Mouse (Mus musculus): ENCODE data around the gene Rbm38. TPM values are rescaled to one million over a fixed set of nuclear protein-coding genes. Genes with fewer than 3 reads are reported as not detected.
A peak's percentile ranks its signal among the peaks of the same experiment; 100 is the strongest.

The Rbm38 gene
- polyA plus RNA-seq, 1 experiment from 2014 or later, result 25.8 TPM

GRCm38 (mm10) chr2:173063219-173063618 is 42.9 kb downstream of the Rbm38 start:
- WGBS, result 60% methylated on average over 1 of the region's 1 CpGs
- Histone ChIP-seq H3K4me3 (no peak overlapping the region), H3K9ac (no peak overlapping the region), H3K36me3 (no peaks in the 10 kb centered on the region), H3K4me1 (peaks cover 4% of the 10 kb centered on the region), H3K9me3 (peaks cover 1% of the 10 kb centered on the region; the same call in 1 of the 2 replicates), H3K27ac (no peak overlapping the region), H3K27me3 (no peaks in the 10 kb centered on the region), H3K4me2 (no peak overlapping the region)
- ATAC-seq (ENCODE audit: insufficient number of reproducible peaks, insufficient read depth, low FRiP score, low TSS enrichment, low read depth), result no peak

- ATAC-seq (ENCODE audit: insufficient number of reproducible peaks, insufficient read depth, low FRiP score, low TSS enrichment, low read depth), result no peak
- Histone ChIP-seq H3K4me3 (no peak overlapping the region), H3K27me3 (no peaks in the 10 kb centered on the region), H3K27ac (no peak overlapping the region), H3K4me2 (no peak overlapping the region), H3K36me3 (no peaks in the 10 kb centered on the region), H3K9me3 (peaks cover 6% of the 10 kb centered on the region), H3K4me1 (no peaks in the 10 kb centered on the region), H3K9ac (no peak overlapping the region)
- WGBS, result 87% methylated on average over 2 of the region's 2 CpGs
These were observed 44.6 kb downstream of the Rbm38 start for GRCm38 (mm10) chr2:173064864-173065263.

- Histone ChIP-seq H3K36me3 (no peaks in the 10 kb centered on the region), H3K4me3 (no peak overlapping the region), H3K4me1 (no peaks in the 10 kb centered on the region), H3K4me2 (no peak overlapping the region), H3K27me3 (no peaks in the 10 kb centered on the region), H3K27ac (no peak overlapping the region), H3K9me3 (peaks cover 6% of the 10 kb centered on the region), H3K9ac (no peak overlapping the region)
- 87% methylated on average over 7 of the region's 7 CpGs for WGBS
- ATAC-seq (ENCODE audit: insufficient number of reproducible peaks, insufficient read depth, low FRiP score, low TSS enrichment, low read depth), result no peak
These were observed 52.6 kb downstream of the Rbm38 start for GRCm38 (mm10) chr2:173072948-173073347.

GRCm38 (mm10) chr2:173073666-173074065 is 53.4 kb downstream of the Rbm38 start:
- Histone ChIP-seq H3K4me2 (no peak overlapping the region), H3K27me3 (no peaks in the 10 kb centered on the region), H3K4me3 (no peak overlapping the region), H3K9me3 (peaks cover under 1% of the 10 kb centered on the region; the same call in 1 of the 2 replicates), H3K36me3 (no peaks in the 10 kb centered on the region), H3K9ac (no peak overlapping the region), H3K27ac (no peak overlapping the region), H3K4me1 (no peaks in the 10 kb centered on the region)
- no peak for ATAC-seq (ENCODE audit: insufficient number of reproducible peaks, insufficient read depth, low FRiP score, low TSS enrichment, low read depth)
- 64% methylated on average over 5 of the region's 5 CpGs for WGBS

- H3K9me3 ChIP-seq, result no peaks in the 10 kb centered on the region
- no peaks in the 10 kb centered on the region for H3K27me3 ChIP-seq
- H3K9ac ChIP-seq, result no peak overlapping the region
- H3K4me1 ChIP-seq, result peaks cover 5% of the 10 kb centered on the region; the same call in 1 of the 2 replicates
- no peak overlapping the region for H3K4me3 ChIP-seq
- H3K36me3 ChIP-seq, result no peaks in the 10 kb centered on the region
- H3K27ac ChIP-seq, result no peak overlapping the region
- no peak overlapping the region for H3K4me2 ChIP-seq
- no peak for ATAC-seq (ENCODE audit: insufficient number of reproducible peaks, insufficient read depth, low FRiP score, low TSS enrichment, low read depth)
- WGBS, result 66% methylated on average over 9 of the region's 9 CpGs
These were observed 56.6 kb downstream of the Rbm38 start for GRCm38 (mm10) chr2:173076921-173077320.

- Histone ChIP-seq H3K9me3 (no peaks in the 10 kb centered on the region), H3K4me3 (no peak overlapping the region), H3K4me1 (peaks cover 12% of the 10 kb centered on the region), H3K27me3 (no peaks in the 10 kb centered on the region), H3K4me2 (no peak overlapping the region), H3K36me3 (no peaks in the 10 kb centered on the region), H3K9ac (no peak overlapping the region), H3K27ac (no peak overlapping the region)
- ATAC-seq (ENCODE audit: insufficient number of reproducible peaks, insufficient read depth, low FRiP score, low TSS enrichment, low read depth), result no peak
- WGBS, result 45% methylated on average over 10 of the region's 10 CpGs
These were observed 59.7 kb downstream of the Rbm38 start for GRCm38 (mm10) chr2:173079766-173080549.

DNA sequence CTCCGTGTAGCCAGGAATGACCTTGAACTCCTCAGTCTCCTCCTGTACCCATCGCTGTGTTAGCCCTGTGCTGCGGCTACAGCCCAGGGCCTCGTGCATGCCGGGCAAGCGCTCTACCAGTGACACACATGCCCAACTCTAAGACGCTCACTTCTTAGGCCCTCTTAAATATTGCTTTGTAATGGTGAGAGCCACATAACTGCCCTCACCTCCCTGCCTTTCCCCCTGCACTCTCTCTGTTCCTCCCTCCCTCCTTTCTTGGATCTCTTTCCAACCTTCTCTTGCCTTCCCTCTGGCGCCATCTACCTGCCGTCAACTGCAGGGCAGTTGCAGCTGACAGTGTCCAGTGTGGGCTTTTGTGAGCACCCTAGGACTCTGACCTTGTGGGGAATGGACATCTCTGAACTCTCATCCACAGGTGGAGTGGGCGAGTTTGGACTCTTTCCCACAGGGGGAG is 60.5 kb downstream of the Rbm38 start:
- no peak overlapping the region for H3K9ac ChIP-seq
- no peak overlapping the region for H3K4me3 ChIP-seq
- 29% methylated on average over 10 of the region's 10 CpGs for WGBS
- H3K4me1 ChIP-seq, result peaks cover 12% of the 10 kb centered on the region
- H3K27me3 ChIP-seq, result no peaks in the 10 kb centered on the region
- H3K27ac ChIP-seq, result no peak overlapping the region
- peak; percentile 28; the same call in 1 of the 2 replicates for ATAC-seq (ENCODE audit: insufficient number of reproducible peaks, insufficient read depth, low FRiP score, low TSS enrichment, low read depth)
- no peak overlapping the region for H3K4me2 ChIP-seq
- H3K9me3 ChIP-seq, result no peaks in the 10 kb centered on the region
- no peaks in the 10 kb centered on the region for H3K36me3 ChIP-seq

GRCm38 (mm10) chr2:173082706-173083105 is 62.4 kb downstream of the Rbm38 start:
- 83% methylated on average over 3 of the region's 3 CpGs for WGBS
- Histone ChIP-seq H3K4me1 (peaks cover 12% of the 10 kb centered on the region), H3K9me3 (no peaks in the 10 kb centered on the region), H3K4me3 (no peak overlapping the region), H3K36me3 (no peaks in the 10 kb centered on the region), H3K9ac (no peak overlapping the region), H3K27ac (no peak overlapping the region), H3K4me2 (no peak overlapping the region), H3K27me3 (no peaks in the 10 kb centered on the region)
- ATAC-seq (ENCODE audit: insufficient number of reproducible peaks, insufficient read depth, low FRiP score, low TSS enrichment, low read depth), result no peak

- H3K27me3 ChIP-seq, result no peaks in the 10 kb centered on the region
- peaks cover 12% of the 10 kb centered on the region for H3K4me1 ChIP-seq
- H3K9me3 ChIP-seq, result no peaks in the 10 kb centered on the region
- H3K4me2 ChIP-seq, result no peak overlapping the region; the same call in 1 of the 2 replicates
- no peak overlapping the region for H3K27ac ChIP-seq
- no peak for ATAC-seq (ENCODE audit: insufficient number of reproducible peaks, insufficient read depth, low FRiP score, low TSS enrichment, low read depth)
- H3K9ac ChIP-seq, result no peak overlapping the region
- WGBS, result 78% methylated on average over 9 of the region's 9 CpGs
- H3K4me3 ChIP-seq, result no peak overlapping the region
- H3K36me3 ChIP-seq, result no peaks in the 10 kb centered on the region
These were observed 62.8 kb downstream of the Rbm38 start for GRCm38 (mm10) chr2:173083106-173083505.

GRCm38 (mm10) chr2:173083712-173084475 is 63.6 kb downstream of the Rbm38 start:
- Histone ChIP-seq H3K4me1 (peaks cover 12% of the 10 kb centered on the region), H3K27me3 (no peaks in the 10 kb centered on the region), H3K4me2 (peak overlapping the region; percentile 41), H3K36me3 (no peaks in the 10 kb centered on the region), H3K4me3 (no peak overlapping the region), H3K9ac (no peak overlapping the region), H3K9me3 (no peaks in the 10 kb centered on the region), H3K27ac (no peak overlapping the region)
- 10% methylated on average over 13 of the region's 13 CpGs for WGBS
- peak; percentile 32; the same call in 1 of the 2 replicates for ATAC-seq (ENCODE audit: insufficient number of reproducible peaks, insufficient read depth, low FRiP score, low TSS enrichment, low read depth)
